Comparison of ENCODE assay signal across 20 mouse cellular contexts in genomic region chr14:31400246-31400645, GRCm38 (mm10). TPM values are rescaled to one million over a fixed set of nuclear protein-coding genes. Genes with fewer than 3 reads are reported as not detected.
A peak's percentile ranks its signal among the peaks of the same experiment; 100 is the strongest.
DNase-seq lines count a peak whose midpoint lies in the region; ATAC-seq and TF ChIP-seq lines count a peak whose summit lies in the region.
"Had no signal": no experiment of that assay in that cellular context is flagged by ENCODE, and none has a peak within 500 bp of the region (broad histone marks: within the 10 kb centered on the region; RNA-seq: fewer than 3 reads in every experiment).

No protein-coding gene starts in this region.

- no peaks in the 10 kb centered on the region for H3K36me3 ChIP-seq in embryonic facial prominence, embryonic 15.5 days
- H3K36me3 ChIP-seq in embryonic facial prominence, embryonic 10.5 days (replicated peaks), result peaks cover 34% of the 10 kb centered on the region
- H3K36me3 ChIP-seq in heart, postnatal 0 days (replicated peaks; ENCODE audit: control insufficient read depth, insufficient read depth, low read length), result no peaks in the 10 kb centered on the region
- H3K36me3 ChIP-seq in liver, postnatal 0 days (replicated peaks; ENCODE audit: insufficient read depth, low read length), result peaks cover 22% of the 10 kb centered on the region
- H3K36me3 ChIP-seq: lung, embryonic 15.5 days; midbrain, embryonic 12.5 days had no signal

- DNase-seq in embryonic facial prominence, embryonic 10.5 days (ENCODE audit: low spot score), result no peak
- DNase-seq in heart, postnatal 0 days (ENCODE audit: low spot score), result no peak
- DNase-seq in heart, postnatal 4 days, result no peak
- DNase-seq in liver, postnatal 0 days, result no peak
- no peak for DNase-seq in liver
- no peak for DNase-seq in urinary bladder, adult 18-20 months (ENCODE audit: low spot score in 2 of 2)
- DNase-seq: cerebellum, postnatal 10 days; embryo, embryonic 11 days; gastrocnemius, postnatal 36 days; left cerebral cortex, postnatal 4 days; right cerebral cortex, postnatal 14 days had no signal

- H3K9ac ChIP-seq in embryonic facial prominence, embryonic 15.5 days, result no peak overlapping the region
- H3K9ac ChIP-seq in heart, postnatal 0 days (replicated peaks; ENCODE audit: low read depth, low read length), result no peak overlapping the region
- H3K9ac ChIP-seq in liver, postnatal 0 days (replicated peaks), result no peak overlapping the region
- H3K9ac ChIP-seq: forebrain, embryonic 13.5 days; kidney, embryonic 15.5 days; liver, embryonic 12.5 days; lung, embryonic 15.5 days; midbrain, embryonic 12.5 days; neural tube, embryonic 13.5 days had no signal

- H3K4me2 ChIP-seq in embryonic facial prominence, embryonic 15.5 days (replicated peaks), result no peak overlapping the region
- H3K4me2 ChIP-seq in heart, postnatal 0 days (ENCODE audit: low read depth, low read length), result no peak overlapping the region
- no peak overlapping the region for H3K4me2 ChIP-seq in liver, postnatal 0 days (ENCODE audit: low read depth, low read length)
- H3K4me2 ChIP-seq: forebrain, embryonic 13.5 days; kidney, embryonic 15.5 days; liver, embryonic 12.5 days; lung, embryonic 15.5 days; midbrain, embryonic 12.5 days; neural tube, embryonic 13.5 days had no signal

- TF ChIP-seq CTCF in heart, postnatal 0 days (IDR thresholded peaks at IDR 0.05; ENCODE audit: low read depth), result no peak
- TF ChIP-seq CTCF in liver, postnatal 0 days (IDR thresholded peaks at IDR 0.05; ENCODE audit: low read depth), result no peak
- TF ChIP-seq CTCF in embryonic fibroblast, embryonic 13.5 days (IDR thresholded peaks at IDR 0.05; ENCODE audit: borderline replicate concordance, insufficient read depth, low read length), result no peak

- H3K9me3 ChIP-seq in embryonic facial prominence, embryonic 15.5 days (replicated peaks), result no peaks in the 10 kb centered on the region
- H3K9me3 ChIP-seq in embryonic facial prominence, embryonic 10.5 days, result peaks cover 3% of the 10 kb centered on the region; the same call in 1 of the 2 replicates
- no peaks in the 10 kb centered on the region for H3K9me3 ChIP-seq in heart, postnatal 0 days (replicated peaks; ENCODE audit: control insufficient read depth, low read length)
- H3K9me3 ChIP-seq in liver, postnatal 0 days (ENCODE audit: low read length), result no peaks in the 10 kb centered on the region
- H3K9me3 ChIP-seq: forebrain, embryonic 13.5 days; kidney, embryonic 15.5 days; liver, embryonic 12.5 days; lung, embryonic 15.5 days; neural tube, embryonic 13.5 days had no signal

- peak overlapping the region; percentile 36; the same call in 1 of the 2 replicates for H3K27ac ChIP-seq in embryonic facial prominence, embryonic 15.5 days (replicated peaks)
- no peak overlapping the region for H3K27ac ChIP-seq in embryonic facial prominence, embryonic 10.5 days (replicated peaks)
- H3K27ac ChIP-seq in heart, postnatal 0 days (ENCODE audit: low read depth), result peak overlapping the region; percentile 47
- H3K27ac ChIP-seq in liver, postnatal 0 days (ENCODE audit: low read depth), result 0 out of 2 replicates have a peak overlapping the region, but pooled peaks have one; percentile 46
- H3K27ac ChIP-seq in embryonic fibroblast, embryonic 13.5 days (ENCODE audit: insufficient read depth, low read length), result peak overlapping the region; percentile 63; the same call in 1 of the 2 replicates
- H3K27ac ChIP-seq: forebrain, embryonic 13.5 days; hindbrain, embryonic 10.5 days; liver, embryonic 12.5 days; lung, embryonic 15.5 days; midbrain, embryonic 12.5 days; neural tube, embryonic 13.5 days had no signal

- no peak overlapping the region for H3K4me3 ChIP-seq in embryonic facial prominence, embryonic 15.5 days (replicated peaks)
- no peak overlapping the region for H3K4me3 ChIP-seq in embryonic facial prominence, embryonic 10.5 days
- H3K4me3 ChIP-seq in heart, postnatal 0 days (ENCODE audit: low read depth, low read length), result no peak overlapping the region
- no peak overlapping the region for H3K4me3 ChIP-seq in liver, postnatal 0 days (ENCODE audit: low read depth, low read length)
- no peak overlapping the region for H3K4me3 ChIP-seq in embryonic fibroblast, embryonic 13.5 days (ENCODE audit: insufficient read depth, low read length)
- H3K4me3 ChIP-seq: forebrain, embryonic 13.5 days; hindbrain, embryonic 10.5 days; kidney, embryonic 15.5 days; liver, embryonic 12.5 days; lung, embryonic 15.5 days; midbrain, embryonic 12.5 days; neural tube, embryonic 13.5 days had no signal

- no peak for ATAC-seq in embryonic facial prominence, embryonic 15.5 days (ENCODE audit: insufficient number of reproducible peaks, low FRiP score, low TSS enrichment, low read depth)
- no peak for ATAC-seq in heart, postnatal 0 days (ENCODE audit: insufficient read depth, low read depth)
- no peak for ATAC-seq in liver, postnatal 0 days
- ATAC-seq: forebrain, embryonic 13.5 days; liver, embryonic 12.5 days had no signal

- no peak for TF ChIP-seq POLR2A in embryonic fibroblast, embryonic 13.5 days (IDR thresholded peaks at IDR 0.05; ENCODE audit: low read depth, low read length)

- H3K4me1 ChIP-seq in embryonic facial prominence, embryonic 15.5 days, result peaks cover 12% of the 10 kb centered on the region; the same call in 1 of the 2 replicates
- H3K4me1 ChIP-seq in embryonic facial prominence, embryonic 10.5 days, result peaks cover 41% of the 10 kb centered on the region
- H3K4me1 ChIP-seq in heart, postnatal 0 days (ENCODE audit: control insufficient read depth, insufficient read depth), result peaks cover 55% of the 10 kb centered on the region
- H3K4me1 ChIP-seq in liver, postnatal 0 days (ENCODE audit: insufficient read depth), result peaks cover 54% of the 10 kb centered on the region
- peaks cover 25% of the 10 kb centered on the region for H3K4me1 ChIP-seq in embryonic fibroblast, embryonic 13.5 days (ENCODE audit: control insufficient read depth, insufficient read depth, low read length)
- H3K4me1 ChIP-seq: forebrain, embryonic 13.5 days; midbrain, embryonic 12.5 days had no signal

- H3K27me3 ChIP-seq in embryonic facial prominence, embryonic 15.5 days, result no peaks in the 10 kb centered on the region
- H3K27me3 ChIP-seq in embryonic facial prominence, embryonic 10.5 days (replicated peaks; ENCODE audit: low read depth, poor library complexity, severe bottlenecking), result no peaks in the 10 kb centered on the region
- no peaks in the 10 kb centered on the region for H3K27me3 ChIP-seq in heart, postnatal 0 days (ENCODE audit: control insufficient read depth, insufficient read depth, low read length)
- no peaks in the 10 kb centered on the region for H3K27me3 ChIP-seq in liver, postnatal 0 days (ENCODE audit: insufficient read depth, low read length)
- H3K27me3 ChIP-seq: forebrain, embryonic 13.5 days; kidney, embryonic 15.5 days; liver, embryonic 12.5 days; lung, embryonic 15.5 days; midbrain, embryonic 12.5 days; neural tube, embryonic 13.5 days had no signal

- TF ChIP-seq EP300 in heart, postnatal 0 days (IDR thresholded peaks at IDR 0.05; ENCODE audit: low read depth), result no peak
- TF ChIP-seq EP300 in liver, postnatal 0 days (IDR thresholded peaks at IDR 0.05; ENCODE audit: low read depth), result no peak

- WGBS in embryonic facial prominence, embryonic 15.5 days, result 73% methylated on average over 7 of the region's 7 CpGs
- 84% methylated on average over 7 of the region's 7 CpGs for WGBS in embryonic facial prominence, embryonic 10.5 days
- WGBS in heart, postnatal 0 days, result 71% methylated on average over 7 of the region's 7 CpGs
- WGBS in liver, postnatal 0 days (ENCODE audit: insufficient replicate concordance), result 87% methylated on average over 7 of the region's 7 CpGs

RNA-seq across cellular contexts. Expression of gene Sh3bp5, which starts 35.6 kb away (rescaled TPM):
- 29.1 and 30.4 TPM in 2 replicates for polyA plus RNA-seq in embryonic facial prominence, embryonic 15.5 days (2015; fragmentation: Nextera tagmentation; extraction: Ambion mirVana)
- 26.3 and 30.2 TPM in 2 replicates for polyA plus RNA-seq in embryonic facial prominence, embryonic 10.5 days (2016; fragmentation: Nextera tagmentation; extraction: Ambion mirVana)
- total RNA-seq in heart, postnatal 0 days (2014; rRNA removed; ENCODE audit: low replicate concordance), result 10.2 and 14.2 TPM in 2 replicates
- 37.6 and 43.4 TPM in 2 replicates for polyA plus RNA-seq in heart, postnatal 0 days (2015; fragmentation: Nextera tagmentation; extraction: Ambion mirVana)
- 10 to 100 TPM; 78.7 to 80.1 TPM for total RNA-seq in heart, postnatal 4 days (2021)
- 29.7 and 31.8 TPM in 2 replicates for polyA plus RNA-seq in liver, postnatal 0 days (2015; fragmentation: Nextera tagmentation; extraction: Ambion mirVana)
- 25.0 and 29.1 TPM in 2 replicates for polyA plus RNA-seq in embryonic fibroblast, embryonic 13.5 days (2011; ENCODE audit: insufficient read length, low read depth, missing spikeins)
